Mouse (Mus musculus) heart, embryonic 16.5 days (tissue): ENCODE measurements around the gene Ric3. TPM values are rescaled to one million over a fixed set of nuclear protein-coding genes. Genes with fewer than 3 reads are reported as not detected.

ENCODE experiments used
- ATAC-seq: fragments of 200-750 bp; cut with Nextera tagmentation; replicated peaks from 2 replicates; pipeline ENCODE4 v1.8.0; 2017; ENCODE audit warnings: moderate number of reproducible peaks; ENCODE audit not compliant: insufficient read depth, low FRiP score; ENCODE audit errors: extremely low read depth
- H3K27ac ChIP-seq: fragments of 300-500 bp; sonication (generic); 2 replicates; pipeline ENCODE4 v1.5.1; 2014; ENCODE audit warnings: mild to moderate bottlenecking, low read length, control low read depth, moderate library complexity
- H3K27me3 ChIP-seq: fragments of 300-500 bp; sonication (generic); 2 replicates; pipeline ENCODE4 v1.6.1; 2014; ENCODE audit warnings: low read length, mixed read lengths; ENCODE audit not compliant: control insufficient read depth, insufficient read depth
- H3K36me3 ChIP-seq: fragments of 300-500 bp; sonication (generic); 2 replicates; pipeline ENCODE4 v1.6.1; 2014; ENCODE audit not compliant: control insufficient read depth, insufficient read depth
- H3K4me1 ChIP-seq: fragments of 300-500 bp; sonication (generic); 2 replicates; pipeline ENCODE4 v1.6.1; 2014; ENCODE audit warnings: low read length, mixed read lengths; ENCODE audit not compliant: control insufficient read depth, insufficient read depth
- H3K4me2 ChIP-seq: fragments of 300-500 bp; sonication (generic); 2 replicates; pipeline ENCODE4 v1.6.1; 2014; ENCODE audit warnings: low read depth, mild to moderate bottlenecking, control low read depth, low read length
- H3K4me3 ChIP-seq: fragments of 300-500 bp; sonication (generic); 2 replicates; pipeline ENCODE4 v1.5.1; 2014; ENCODE audit warnings: mild to moderate bottlenecking, control low read depth, low read length
- H3K9ac ChIP-seq: fragments of 300-500 bp; sonication (generic); 2 replicates; pipeline ENCODE4 v1.6.1; 2014; ENCODE audit warnings: low read length, control low read depth
- H3K9me3 ChIP-seq: fragments of 300-500 bp; sonication (generic); replicated peaks from 2 replicates; pipeline ENCODE4 v1.6.1; 2016; ENCODE audit warnings: low read length; ENCODE audit not compliant: control insufficient read depth
- WGBS: fragments of 180-500 bp; shearing (Covaris S2); extraction: QIAGEN DNeasy Blood & Tissue Kit; methylation state at CpG from one replicate; pipeline ENCODE4 v1.1.7; 2014; 5-methylcytosine and 5-hydroxymethylcytosine counted together
- polyA plus RNA-seq: library from polyadenylated mRNA; unstranded; fragments of >200 nt; fragmentation: Nextera tagmentation; extraction: Ambion mirVana; gene quantifications from 2 replicates; pipeline ENCODE4 v1.2.1, GENCODE M21; 2015

Gene Ric3
- polyA plus RNA-seq, 1 experiment from 2014 or later = 0.68 TPM

GRCm38 (mm10) chr7:108996156-108996555, 87.0 kb downstream of the Ric3 start:
- Histone ChIP-seq H3K27ac (no peak overlapping the region), H3K36me3 (no peaks in the 10 kb centered on the region), H3K4me2 (no peak overlapping the region), H3K9ac (no peak overlapping the region), H3K4me1 (no peaks in the 10 kb centered on the region), H3K27me3 (0 out of 2 replicates have a peak, but pooled peaks cover 3% of the 10 kb centered on the region), H3K9me3 (no peaks in the 10 kb centered on the region), H3K4me3 (no peak overlapping the region)
- ATAC-seq = no peak
- WGBS = 75% methylated on average over 6 of the region's 6 CpGs

GRCm38 (mm10) chr7:108993881-108994291, 89.2 kb downstream of the Ric3 start:
- Histone ChIP-seq H3K27ac (no peak overlapping the region), H3K9me3 (no peaks in the 10 kb centered on the region), H3K4me2 (no peak overlapping the region), H3K4me3 (no peak overlapping the region), H3K27me3 (0 out of 2 replicates have a peak, but pooled peaks cover 3% of the 10 kb centered on the region), H3K9ac (no peak overlapping the region), H3K36me3 (no peaks in the 10 kb centered on the region), H3K4me1 (no peaks in the 10 kb centered on the region)
- no peak for ATAC-seq
- 82% methylated on average over 3 of the region's 3 CpGs for WGBS

GRCm38 (mm10) chr7:108993230-108993629, 89.9 kb downstream of the Ric3 start:
- no peak overlapping the region for H3K4me3 ChIP-seq

DNA sequence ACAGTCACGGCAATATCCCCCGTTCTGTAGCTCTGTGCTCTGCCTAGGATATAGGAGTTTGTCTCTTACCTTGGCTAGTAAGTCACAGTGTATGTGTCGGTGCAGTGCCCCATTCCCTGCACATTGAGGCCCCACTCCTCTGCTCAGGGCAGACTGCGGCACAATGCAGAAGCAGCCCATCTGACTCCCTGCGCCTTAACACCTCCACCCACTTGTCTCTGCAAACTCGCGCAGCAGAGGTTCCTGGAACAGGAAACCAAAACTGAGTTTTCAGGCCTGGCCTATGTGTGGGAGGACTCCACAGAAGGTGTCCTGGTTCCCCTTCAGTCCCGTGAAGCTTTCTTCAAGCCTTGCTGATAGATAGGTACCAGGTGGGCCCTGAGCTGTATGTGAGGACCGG, 91.9 kb downstream of the Ric3 start:
- 75% methylated on average over 9 of the region's 9 CpGs for WGBS
- Histone ChIP-seq H3K36me3 (no peaks in the 10 kb centered on the region), H3K4me1 (no peaks in the 10 kb centered on the region), H3K27me3 (0 out of 2 replicates have a peak, but pooled peaks cover 3% of the 10 kb centered on the region), H3K9me3 (no peaks in the 10 kb centered on the region), H3K27ac (no peak overlapping the region), H3K4me2 (no peak overlapping the region), H3K9ac (no peak overlapping the region), H3K4me3 (no peak overlapping the region)
- ATAC-seq = no peak

More at GRCm38 (mm10) chr7:108993230-108993629, 89.9 kb downstream of the Ric3 start:
- Histone ChIP-seq H3K27ac (no peak overlapping the region), H3K27me3 (0 out of 2 replicates have a peak, but pooled peaks cover 3% of the 10 kb centered on the region), H3K4me1 (no peaks in the 10 kb centered on the region), H3K4me2 (no peak overlapping the region), H3K9ac (no peak overlapping the region), H3K36me3 (no peaks in the 10 kb centered on the region), H3K9me3 (no peaks in the 10 kb centered on the region)
- WGBS = 36% methylated on average over 7 of the region's 7 CpGs
- peak; percentile 65; the same call in 1 of the 2 replicates for ATAC-seq

- no peak overlapping the region for H3K4me3 ChIP-seq
- ATAC-seq = no peak
- H3K9me3 ChIP-seq = no peaks in the 10 kb centered on the region
- no peak overlapping the region for H3K9ac ChIP-seq
- H3K27ac ChIP-seq = no peak overlapping the region
- H3K4me2 ChIP-seq = no peak overlapping the region
- H3K36me3 ChIP-seq = no peaks in the 10 kb centered on the region
- WGBS = 73% methylated on average over 2 of the region's 3 CpGs
- no peaks in the 10 kb centered on the region for H3K27me3 ChIP-seq
- H3K4me1 ChIP-seq = no peaks in the 10 kb centered on the region
Observed at GRCm38 (mm10) chr7:108985934-108986708, 97.0 kb downstream of the Ric3 start.

Other genes starting within 250 kb of the Ric3 start
- gene Olfr516, start 232.8 kb downstream of the Ric3 start, polyA plus RNA-seq = not detected in 2 replicates
- gene Olfr517, start 211.0 kb downstream of the Ric3 start, polyA plus RNA-seq = not detected in 2 replicates
- not detected in 2 replicates for gene Olfr518, start 198.3 kb downstream of the Ric3 start, polyA plus RNA-seq
- gene Olfr519, start 188.9 kb downstream of the Ric3 start, polyA plus RNA-seq = not detected in 2 replicates
- 20.7 and 23.3 TPM in 2 replicates for gene Nlrp10, start 153.2 kb downstream of the Ric3 start, polyA plus RNA-seq
- 49.2 and 49.4 TPM in 2 replicates for gene Eif3f, start 148.9 kb downstream of the Ric3 start, polyA plus RNA-seq
- gene Tub, start 133.0 kb downstream of the Ric3 start, polyA plus RNA-seq = 0.76 and 0.89 TPM in 2 replicates
- gene Lmo1, start 91.9 kb upstream of the Ric3 start, polyA plus RNA-seq = 2.1 and 3.2 TPM in 2 replicates